Mouse (Mus musculus): ENCODE measurements around the gene Raf1. TPM values are rescaled to one million over a fixed set of nuclear protein-coding genes. Genes with fewer than 3 reads are reported as not detected.

Raf1 gene
- 75.5 and 78.1 TPM in 2 replicates for total RNA-seq (2014; fragmentation: Nextera tagmentation)
- total RNA-seq (2017), result 53.0 and 56.9 TPM in 2 replicates
- polyA plus RNA-seq (2012), result 14.6 and 20.9 TPM in 2 replicates

DNA sequence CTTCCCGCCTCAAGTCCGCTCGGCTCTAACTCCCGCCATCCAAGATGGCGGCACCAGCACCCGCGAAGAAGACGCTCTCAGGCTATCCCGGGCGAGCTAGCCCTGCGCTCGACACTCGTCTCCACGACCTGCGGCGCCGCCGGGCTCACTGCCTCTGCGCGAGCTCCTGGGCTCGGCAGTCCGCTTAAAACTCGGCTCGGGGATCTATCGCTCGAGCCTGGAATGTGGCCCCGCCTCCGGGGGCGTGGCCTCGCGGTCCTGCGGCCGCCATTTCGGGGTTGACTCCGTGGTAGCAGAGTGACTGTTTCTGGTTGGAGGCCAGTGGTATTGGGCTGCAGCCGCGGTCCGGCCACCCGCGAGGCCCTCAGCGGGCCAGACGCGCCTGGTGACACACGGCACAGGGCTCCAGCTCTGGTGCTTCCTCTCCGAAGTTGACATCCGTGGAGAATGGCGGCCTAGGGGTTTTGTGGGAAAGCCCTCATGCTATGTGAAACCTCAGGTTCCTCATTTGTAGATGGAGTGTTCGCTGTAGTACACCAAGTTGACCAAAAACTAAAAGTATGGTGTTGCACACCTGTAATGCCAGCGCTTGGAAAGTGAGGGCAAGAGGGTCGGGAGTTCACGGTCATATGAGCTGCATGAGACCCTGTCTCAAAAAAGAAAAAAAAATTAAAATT lies at the start of gene Raf1:
Raf1 (minus strand) TSS at position 184 of the 677 bp plus-strand sequence.
- TF ChIP-seq CTCF (IDR thresholded peaks at IDR 0.05; ENCODE audit: low read depth, low read length) (no peak), POLR2AphosphoS5 (IDR thresholded peaks at IDR 0.05; ENCODE audit: insufficient replicate concordance, low read depth, low read length) (no peak), GATA2 (IDR thresholded peaks at IDR 0.05; ENCODE audit: borderline replicate concordance, low read depth, low read length) (no peak), GATA1 (IDR thresholded peaks at IDR 0.05; ENCODE audit: borderline replicate concordance, low read length) (no peak), TAL1 (conservative IDR thresholded peaks at IDR 0.05; ENCODE audit: low read depth, low read length) (no peak)

DNA sequence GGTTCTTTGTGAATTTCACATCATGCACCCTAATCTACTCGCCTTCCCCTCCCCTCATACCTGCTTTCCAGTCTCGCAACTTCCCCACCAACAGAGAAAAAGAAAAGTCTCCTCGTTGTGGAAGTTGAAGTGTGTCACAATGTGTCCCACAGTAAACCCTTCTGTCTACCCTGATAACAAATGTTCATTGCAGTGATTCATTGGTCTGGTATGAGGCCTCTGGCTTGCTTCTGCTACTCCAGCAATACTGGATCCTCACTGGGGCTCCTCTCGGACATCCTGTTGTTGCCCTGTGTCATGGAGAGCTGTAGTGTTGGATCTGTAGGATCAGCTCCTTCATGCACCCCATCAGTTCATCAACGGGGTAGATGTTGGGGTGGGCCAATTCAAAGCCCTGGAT lies 45.8 kb upstream of the Raf1 start:
- Histone ChIP-seq H3K36me3 (replicated peaks) (no peaks in the 10 kb centered on the region), H3K4me3 (ENCODE audit: low read depth, low read length) (no peak overlapping the region), H3K4me1 (ENCODE audit: insufficient read depth, low read depth, low read length) (peaks cover 12% of the 10 kb centered on the region), H3K27me3 (ENCODE audit: insufficient read depth, low read length) (peaks cover 35% of the 10 kb centered on the region), H3K9me3 (replicated peaks) (0 out of 2 replicates have a peak, but pooled peaks cover 2% of the 10 kb centered on the region)
- TF ChIP-seq POLR2AphosphoS5 (IDR thresholded peaks at IDR 0.05; ENCODE audit: insufficient replicate concordance, low read depth, low read length) (no peak), GATA2 (IDR thresholded peaks at IDR 0.05; ENCODE audit: borderline replicate concordance, low read depth, low read length) (no peak), GATA1 (IDR thresholded peaks at IDR 0.05; ENCODE audit: borderline replicate concordance, low read length) (no peak), TAL1 (conservative IDR thresholded peaks at IDR 0.05; ENCODE audit: low read depth, low read length) (no peak), CTCF (IDR thresholded peaks at IDR 0.05; ENCODE audit: low read depth, low read length) (no peak)
- no peak for ATAC-seq (ENCODE audit: extremely low read depth, insufficient number of reproducible peaks, low FRiP score, poor library complexity, severe bottlenecking)
- no peak for DNase-seq (ENCODE audit: low spot score)

More for the DNA sequence above, at the start of gene Raf1:
- Histone ChIP-seq H3K36me3 (replicated peaks) (peaks cover 8% of the 10 kb centered on the region), H3K4me1 (ENCODE audit: insufficient read depth, low read depth, low read length) (peaks cover 37% of the 10 kb centered on the region), H3K27me3 (ENCODE audit: insufficient read depth, low read length) (no peaks in the 10 kb centered on the region), H3K9me3 (replicated peaks) (no peaks in the 10 kb centered on the region), H3K4me3 (ENCODE audit: low read depth, low read length) (peak within 1 kb of the TSS; percentile 99)
- DNase-seq (ENCODE audit: low spot score) (peak; percentile 93), ATAC-seq (ENCODE audit: extremely low read depth, insufficient number of reproducible peaks, low FRiP score, poor library complexity, severe bottlenecking) (peak; percentile 90)

DNA sequence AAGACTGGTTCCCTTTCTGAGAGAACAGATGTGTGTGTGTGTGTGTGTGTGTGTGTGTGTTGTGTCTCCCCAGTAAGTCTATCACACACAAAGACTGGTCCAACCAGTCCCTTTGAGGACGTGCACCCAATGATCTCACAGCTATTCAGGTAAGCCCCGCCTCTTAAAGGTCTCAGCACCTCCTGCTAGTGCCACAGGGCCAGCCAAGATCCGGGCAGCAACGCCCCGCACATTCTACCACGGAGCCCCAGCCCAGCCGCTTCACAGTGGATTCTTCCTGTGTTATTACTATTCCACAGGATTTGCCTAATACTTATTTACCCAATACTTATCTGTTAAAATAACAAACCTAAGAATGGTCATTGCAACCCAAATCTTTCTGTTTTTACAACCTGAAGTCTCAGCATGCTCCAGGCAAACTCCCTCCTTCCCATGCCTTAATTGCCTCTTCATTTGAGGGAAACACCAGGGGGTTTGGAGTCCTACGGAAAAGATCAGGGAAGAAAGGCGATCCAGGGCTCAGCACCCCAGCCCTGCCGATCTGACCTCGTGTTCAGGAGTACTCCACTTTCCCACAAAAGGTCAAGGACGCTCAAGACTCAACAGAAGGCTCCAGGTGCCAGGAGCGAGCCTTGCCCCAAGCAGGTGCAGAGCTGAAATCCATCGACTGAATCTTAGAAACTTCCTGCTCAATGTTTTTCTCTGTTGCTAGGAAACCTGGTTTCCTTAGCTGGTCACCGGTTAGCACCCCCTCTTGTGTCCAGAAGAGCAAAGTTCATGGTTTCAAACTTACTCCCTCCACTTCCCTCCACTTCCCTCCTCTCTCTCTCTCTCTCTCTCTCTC lies 41.5 kb upstream of the Raf1 start:
- ATAC-seq (ENCODE audit: extremely low read depth, insufficient number of reproducible peaks, low FRiP score, poor library complexity, severe bottlenecking) (peak; percentile 45; the same call in 1 of the 2 replicates), DNase-seq (ENCODE audit: low spot score) (peak; percentile 21)
- TF ChIP-seq CTCF (IDR thresholded peaks at IDR 0.05; ENCODE audit: low read depth, low read length) (no peak), TAL1 (conservative IDR thresholded peaks at IDR 0.05; ENCODE audit: low read depth, low read length) (no peak), POLR2AphosphoS5 (IDR thresholded peaks at IDR 0.05; ENCODE audit: insufficient replicate concordance, low read depth, low read length) (no peak)
- H3K36me3 ChIP-seq (replicated peaks), result no peaks in the 10 kb centered on the region
- H3K4me3 ChIP-seq (ENCODE audit: low read depth, low read length), result no peak overlapping the region; the same call in 1 of the 2 replicates
- H3K27me3 ChIP-seq (ENCODE audit: insufficient read depth, low read length), result peaks cover 22% of the 10 kb centered on the region
- H3K9me3 ChIP-seq (replicated peaks), result no peaks in the 10 kb centered on the region
- H3K4me1 ChIP-seq (ENCODE audit: insufficient read depth, low read depth, low read length), result peaks cover 13% of the 10 kb centered on the region

DNA sequence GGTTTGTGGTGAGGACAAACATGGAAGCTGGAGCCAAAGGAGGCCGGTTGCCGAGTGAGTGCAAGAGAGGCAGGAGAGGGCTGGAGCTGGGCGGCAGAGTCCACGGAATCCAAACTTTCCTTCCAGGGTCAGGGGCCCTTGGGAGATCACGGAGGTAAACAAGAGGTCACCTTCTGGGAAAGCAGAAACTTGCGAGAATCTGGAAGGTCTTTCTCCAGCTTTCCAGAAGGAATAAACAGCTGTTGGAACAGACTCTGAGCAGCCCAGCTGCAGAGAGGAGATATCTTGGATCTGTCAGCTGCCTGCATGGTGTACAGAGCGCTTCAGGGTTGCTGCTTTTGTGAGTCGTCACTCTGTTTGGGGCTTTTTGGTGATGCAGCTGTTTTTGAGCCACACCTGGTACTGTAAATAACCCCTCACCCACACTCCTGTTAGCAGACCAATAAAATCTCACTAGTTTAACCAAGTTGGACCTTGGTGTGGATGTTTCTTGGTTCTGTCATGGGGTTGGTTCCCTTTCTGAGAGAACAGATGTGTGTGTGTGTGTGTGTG lies 40.7 kb upstream of the Raf1 start:
- DNase-seq (ENCODE audit: low spot score), result no peak
- Histone ChIP-seq H3K4me3 (ENCODE audit: low read depth, low read length) (no peak overlapping the region), H3K36me3 (replicated peaks) (no peaks in the 10 kb centered on the region), H3K4me1 (ENCODE audit: insufficient read depth, low read depth, low read length) (peaks cover 13% of the 10 kb centered on the region), H3K27me3 (ENCODE audit: insufficient read depth, low read length) (peaks cover 15% of the 10 kb centered on the region), H3K9me3 (replicated peaks) (no peaks in the 10 kb centered on the region)
- no peak for TF ChIP-seq GATA2 (IDR thresholded peaks at IDR 0.05; ENCODE audit: borderline replicate concordance, low read depth, low read length)
- ATAC-seq (ENCODE audit: extremely low read depth, insufficient number of reproducible peaks, low FRiP score, poor library complexity, severe bottlenecking), result peak; percentile 15; the same call in 1 of the 2 replicates

DNA sequence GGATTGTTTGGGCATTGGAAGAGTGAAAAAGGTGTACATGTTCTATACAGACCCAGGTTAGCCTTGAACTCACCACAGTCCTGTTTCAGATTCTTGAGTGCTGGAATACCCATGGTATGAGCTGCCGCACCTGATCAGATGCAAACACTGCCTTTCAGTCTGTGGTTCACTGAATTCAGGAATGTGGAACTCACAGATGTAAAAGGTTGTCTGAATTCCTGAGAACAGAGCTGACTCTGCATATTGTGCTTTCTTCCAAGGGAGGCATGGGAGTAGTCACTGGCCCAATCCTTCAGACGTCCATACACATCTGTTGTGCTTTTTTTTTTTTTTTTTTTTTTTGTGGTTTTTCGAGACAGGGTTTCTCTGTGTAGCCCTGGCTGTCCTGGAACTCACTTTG lies 34.8 kb upstream of the Raf1 start:
- H3K4me3 ChIP-seq (ENCODE audit: low read depth, low read length), result no peak overlapping the region
- H3K4me1 ChIP-seq (ENCODE audit: insufficient read depth, low read depth, low read length), result 0 out of 2 replicates have a peak, but pooled peaks cover 2% of the 10 kb centered on the region
- ATAC-seq (ENCODE audit: extremely low read depth, insufficient number of reproducible peaks, low FRiP score, poor library complexity, severe bottlenecking) (no peak), DNase-seq (ENCODE audit: low spot score) (no peak)
- H3K36me3 ChIP-seq (replicated peaks), result no peaks in the 10 kb centered on the region
- TF ChIP-seq CTCF (IDR thresholded peaks at IDR 0.05; ENCODE audit: low read depth, low read length) (no peak), TAL1 (conservative IDR thresholded peaks at IDR 0.05; ENCODE audit: low read depth, low read length) (no peak), GATA2 (IDR thresholded peaks at IDR 0.05; ENCODE audit: borderline replicate concordance, low read depth, low read length) (no peak), POLR2AphosphoS5 (IDR thresholded peaks at IDR 0.05; ENCODE audit: insufficient replicate concordance, low read depth, low read length) (no peak), GATA1 (IDR thresholded peaks at IDR 0.05; ENCODE audit: borderline replicate concordance, low read length) (no peak)
- H3K27me3 ChIP-seq (ENCODE audit: insufficient read depth, low read length), result peaks cover 18% of the 10 kb centered on the region
- no peaks in the 10 kb centered on the region for H3K9me3 ChIP-seq (replicated peaks)

DNA sequence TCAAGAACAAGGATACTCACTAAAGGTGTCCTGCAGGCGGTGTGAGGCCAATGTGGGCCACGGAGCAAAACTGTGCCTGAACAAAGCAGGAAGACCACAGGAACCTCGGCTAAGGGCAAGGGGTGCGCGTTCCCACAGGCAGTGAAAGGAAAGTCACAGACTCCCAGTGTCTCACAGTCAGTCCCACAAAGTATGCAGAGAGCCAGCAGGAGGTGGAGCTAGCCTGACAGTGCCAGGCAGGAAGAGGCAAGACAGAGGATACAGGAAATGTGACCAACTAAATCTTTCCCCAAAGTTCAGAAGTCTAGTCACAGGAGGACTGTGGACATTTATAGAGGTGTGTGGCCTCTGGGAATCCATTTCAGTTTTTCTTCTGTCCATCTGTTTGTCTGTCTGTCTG lies 26.5 kb upstream of the Raf1 start:
- Histone ChIP-seq H3K4me3 (ENCODE audit: low read depth, low read length) (no peak overlapping the region), H3K36me3 (replicated peaks) (no peaks in the 10 kb centered on the region), H3K4me1 (ENCODE audit: insufficient read depth, low read depth, low read length) (0 out of 2 replicates have a peak, but pooled peaks cover 7% of the 10 kb centered on the region), H3K9me3 (replicated peaks) (no peaks in the 10 kb centered on the region), H3K27me3 (ENCODE audit: insufficient read depth, low read length) (peaks cover 22% of the 10 kb centered on the region)
- DNase-seq (ENCODE audit: low spot score) (no peak), ATAC-seq (ENCODE audit: extremely low read depth, insufficient number of reproducible peaks, low FRiP score, poor library complexity, severe bottlenecking) (no peak)
- TF ChIP-seq GATA1 (IDR thresholded peaks at IDR 0.05; ENCODE audit: borderline replicate concordance, low read length) (no peak), CTCF (IDR thresholded peaks at IDR 0.05; ENCODE audit: low read depth, low read length) (no peak), TAL1 (conservative IDR thresholded peaks at IDR 0.05; ENCODE audit: low read depth, low read length) (no peak), GATA2 (IDR thresholded peaks at IDR 0.05; ENCODE audit: borderline replicate concordance, low read depth, low read length) (no peak), POLR2AphosphoS5 (IDR thresholded peaks at IDR 0.05; ENCODE audit: insufficient replicate concordance, low read depth, low read length) (no peak)
